ENCODE assay signal across 8 mouse cellular contexts in genomic region chr6:51472213-51472612, GRCm38 (mm10). TPM values are rescaled to one million over a fixed set of nuclear protein-coding genes. Genes with fewer than 3 reads are reported as not detected.
DNase-seq lines count a peak whose midpoint lies in the region; ATAC-seq and TF ChIP-seq lines count a peak whose summit lies in the region.

No protein-coding gene starts in this region.

- H3K9me3 ChIP-seq in lung, embryonic 14.5 days (ENCODE audit: low read depth, low read length): no peaks in the 10 kb centered on the region
- H3K9me3 ChIP-seq in embryonic facial prominence, embryonic 15.5 days (replicated peaks): no peaks in the 10 kb centered on the region
- H3K9me3 ChIP-seq in limb, embryonic 10.5 days (replicated peaks): no peaks in the 10 kb centered on the region
- H3K9me3 ChIP-seq in neural tube, embryonic 15.5 days (replicated peaks): no peaks in the 10 kb centered on the region

- no peaks in the 10 kb centered on the region for H3K27me3 ChIP-seq in lung, embryonic 14.5 days (ENCODE audit: insufficient read depth, low read length)
- no peaks in the 10 kb centered on the region for H3K27me3 ChIP-seq in embryonic facial prominence, embryonic 15.5 days
- H3K27me3 ChIP-seq in limb, embryonic 10.5 days (ENCODE audit: low read depth, poor library complexity, severe bottlenecking): no peaks in the 10 kb centered on the region
- H3K27me3 ChIP-seq in neural tube, embryonic 15.5 days (replicated peaks): no peaks in the 10 kb centered on the region

- H3K4me1 ChIP-seq in lung, embryonic 14.5 days (ENCODE audit: insufficient read depth): peaks cover 5% of the 10 kb centered on the region; the same call in 1 of the 2 replicates
- peaks cover 16% of the 10 kb centered on the region for H3K4me1 ChIP-seq in embryonic facial prominence, embryonic 15.5 days
- H3K4me1 ChIP-seq in limb, embryonic 10.5 days: peaks cover 20% of the 10 kb centered on the region
- H3K4me1 ChIP-seq in neural tube, embryonic 15.5 days: peaks cover 26% of the 10 kb centered on the region

- peak overlapping the region; percentile 72 for H3K4me2 ChIP-seq in lung, embryonic 14.5 days
- peak overlapping the region; percentile 51 for H3K4me2 ChIP-seq in embryonic facial prominence, embryonic 15.5 days (replicated peaks)
- H3K4me2 ChIP-seq in neural tube, embryonic 15.5 days: peak overlapping the region; percentile 60

- H3K9ac ChIP-seq in lung, embryonic 14.5 days: peak overlapping the region; percentile 100
- H3K9ac ChIP-seq in embryonic facial prominence, embryonic 15.5 days: peak overlapping the region; percentile 18; the same call in 1 of the 2 replicates
- peak overlapping the region; percentile 45 for H3K9ac ChIP-seq in neural tube, embryonic 15.5 days (replicated peaks)

- ATAC-seq in lung, embryonic 14.5 days (ENCODE audit: insufficient read depth): no peak
- ATAC-seq in embryonic facial prominence, embryonic 15.5 days (ENCODE audit: insufficient number of reproducible peaks, low FRiP score, low TSS enrichment, low read depth): no peak
- ATAC-seq in neural tube, embryonic 15.5 days (ENCODE audit: low FRiP score): no peak

- no peak overlapping the region for H3K27ac ChIP-seq in lung, embryonic 14.5 days (ENCODE audit: low read depth)
- 0 out of 2 replicates have a peak overlapping the region, but pooled peaks have one; percentile 28 for H3K27ac ChIP-seq in embryonic facial prominence, embryonic 15.5 days (replicated peaks)
- H3K27ac ChIP-seq in limb, embryonic 10.5 days: peak overlapping the region; percentile 99
- H3K27ac ChIP-seq in neural tube, embryonic 15.5 days (replicated peaks): peak overlapping the region; percentile 56; the same call in 1 of the 2 replicates

- peak overlapping the region; percentile 100 for H3K4me3 ChIP-seq in lung, embryonic 14.5 days (ENCODE audit: low read depth, low read length)
- H3K4me3 ChIP-seq in embryonic facial prominence, embryonic 15.5 days (replicated peaks): peak overlapping the region; percentile 87
- peak overlapping the region; percentile 97 for H3K4me3 ChIP-seq in limb, embryonic 10.5 days
- H3K4me3 ChIP-seq in neural tube, embryonic 15.5 days (replicated peaks): peak overlapping the region; percentile 97

- peaks cover 57% of the 10 kb centered on the region for H3K36me3 ChIP-seq in lung, embryonic 14.5 days (ENCODE audit: insufficient read depth)
- H3K36me3 ChIP-seq in embryonic facial prominence, embryonic 15.5 days: peaks cover 36% of the 10 kb centered on the region
- H3K36me3 ChIP-seq in limb, embryonic 10.5 days: peaks cover 61% of the 10 kb centered on the region
- H3K36me3 ChIP-seq in neural tube, embryonic 15.5 days: peaks cover 22% of the 10 kb centered on the region

- 32% methylated on average over 4 of the region's 4 CpGs for WGBS in lung, embryonic 14.5 days
- WGBS in embryonic facial prominence, embryonic 15.5 days: 33% methylated on average over 4 of the region's 4 CpGs
- 67% methylated on average over 4 of the region's 4 CpGs for WGBS in limb, embryonic 10.5 days
- 39% methylated on average over 4 of the region's 4 CpGs for WGBS in neural tube, embryonic 15.5 days

- TF ChIP-seq CTCF in lung, embryonic 14.5 days (IDR thresholded peaks at IDR 0.05; ENCODE audit: low read depth): no peak

- DNase-seq in lung, embryonic 14.5 days: no peak
- no peak for DNase-seq in lung, postnatal 36 days
- peak; percentile 26 for DNase-seq in limb, embryonic 10.5 days (ENCODE audit: low spot score)
- no peak for DNase-seq in adrenal gland, adult 18-20 months (ENCODE audit: low spot score in 2 of 2)
- no peak for DNase-seq in layer of hippocampus, postnatal 14 days (ENCODE audit: low spot score in 2 of 2)
- DNase-seq in adrenal gland, adult 8-10 months: no peak

RNA-seq across cellular contexts. Expression of gene Cbx3, which starts 2.1 kb away (rescaled TPM):
- 563 and 591 TPM in 2 replicates for polyA plus RNA-seq in lung, embryonic 14.5 days (2014; fragmentation: Nextera tagmentation; extraction: Ambion mirVana)
- 380 and 384 TPM in 2 replicates for polyA plus RNA-seq in embryonic facial prominence, embryonic 15.5 days (2015; fragmentation: Nextera tagmentation; extraction: Ambion mirVana)
- 639 and 665 TPM in 2 replicates for polyA plus RNA-seq in limb, embryonic 10.5 days (2016; fragmentation: Nextera tagmentation; extraction: Ambion mirVana)
- polyA plus RNA-seq in neural tube, embryonic 15.5 days (2015; fragmentation: Nextera tagmentation; extraction: Ambion mirVana): 310 and 354 TPM in 2 replicates
- total RNA-seq in adrenal gland, adult 18-20 months (2021): 10 to 100 TPM; 66.4 to 81.6 TPM
- 100 to 1,000 TPM; 158 to 160 TPM for total RNA-seq in layer of hippocampus, postnatal 14 days (2021)
- 10 to 100 TPM; 82.2 to 95.1 (median 92.7) TPM for total RNA-seq in adrenal gland, adult 8-10 months (2022)

RNA-seq across cellular contexts. Expression of gene Hnrnpa2b1, which starts 2.5 kb away (rescaled TPM):
- 1,221 and 1,233 TPM in 2 replicates for polyA plus RNA-seq in lung, embryonic 14.5 days (2014; fragmentation: Nextera tagmentation; extraction: Ambion mirVana)
- polyA plus RNA-seq in embryonic facial prominence, embryonic 15.5 days (2015; fragmentation: Nextera tagmentation; extraction: Ambion mirVana): 1,589 and 1,636 TPM in 2 replicates
- 1,996 and 2,303 TPM in 2 replicates for polyA plus RNA-seq in limb, embryonic 10.5 days (2016; fragmentation: Nextera tagmentation; extraction: Ambion mirVana)
- polyA plus RNA-seq in neural tube, embryonic 15.5 days (2015; fragmentation: Nextera tagmentation; extraction: Ambion mirVana): 1,222 and 1,408 TPM in 2 replicates
- total RNA-seq in adrenal gland, adult 18-20 months (2021): 100 to 1,000 TPM; 553 to 646 TPM
- total RNA-seq in layer of hippocampus, postnatal 14 days (2021): 100 to 1,000 TPM; 544 to 550 TPM
- total RNA-seq in adrenal gland, adult 8-10 months (2022): 100 to 1,000 TPM; 423 to 743 (median 588) TPM

RNA-seq across cellular contexts. Expression of gene Nfe2l3, which starts 39.7 kb away (rescaled TPM):
- 2.8 and 3.1 TPM in 2 replicates for polyA plus RNA-seq in lung, embryonic 14.5 days (2014; fragmentation: Nextera tagmentation; extraction: Ambion mirVana)
- 6.5 and 9.4 TPM in 2 replicates for polyA plus RNA-seq in embryonic facial prominence, embryonic 15.5 days (2015; fragmentation: Nextera tagmentation; extraction: Ambion mirVana)
- polyA plus RNA-seq in limb, embryonic 10.5 days (2016; fragmentation: Nextera tagmentation; extraction: Ambion mirVana): 0.39 and 0.56 TPM in 2 replicates
- polyA plus RNA-seq in neural tube, embryonic 15.5 days (2015; fragmentation: Nextera tagmentation; extraction: Ambion mirVana): 4.2 and 5.9 TPM in 2 replicates
- total RNA-seq in adrenal gland, adult 18-20 months (2021): under 1 TPM in 1 of 2 experiments, not detected in 1; 0.13 TPM
- 1 to 10 TPM; 3.0 to 4.6 TPM for total RNA-seq in layer of hippocampus, postnatal 14 days (2021)
- not detected for total RNA-seq in adrenal gland, adult 8-10 months (2022)

RNA-seq across cellular contexts. Expression of gene Snx10, which starts 51.5 kb away (rescaled TPM):
- 11.3 and 14.2 TPM in 2 replicates for polyA plus RNA-seq in lung, embryonic 14.5 days (2014; fragmentation: Nextera tagmentation; extraction: Ambion mirVana)
- 13.4 and 13.8 TPM in 2 replicates for polyA plus RNA-seq in embryonic facial prominence, embryonic 15.5 days (2015; fragmentation: Nextera tagmentation; extraction: Ambion mirVana)
- 14.6 and 16.0 TPM in 2 replicates for polyA plus RNA-seq in limb, embryonic 10.5 days (2016; fragmentation: Nextera tagmentation; extraction: Ambion mirVana)
- polyA plus RNA-seq in neural tube, embryonic 15.5 days (2015; fragmentation: Nextera tagmentation; extraction: Ambion mirVana): 55.6 and 63.4 TPM in 2 replicates
- total RNA-seq in adrenal gland, adult 18-20 months (2021): 10 to 100 TPM; 31.8 to 53.6 TPM
- total RNA-seq in layer of hippocampus, postnatal 14 days (2021): 100 to 1,000 TPM; 116 to 117 TPM
- 10 to 100 TPM; 16.9 to 27.5 (median 24.6) TPM for total RNA-seq in adrenal gland, adult 8-10 months (2022)

Comparison
In these comparisons a context has a peak if more than half of its experiments do, and no peak if none do; other contexts are left out.
1. H3K9ac ChIP-seq: peak in every context shown above with its lines; median percentile 100 in lung, embryonic 14.5 days; 45 in neural tube, embryonic 15.5 days; 18 in embryonic facial prominence, embryonic 15.5 days.